Mouse (Mus musculus): ENCODE measurements around the gene Snrpg.

- TF ChIP-seq CTCF (IDR thresholded peaks at IDR 0.05; ENCODE audit: low read depth, low read length) (no peak), EP300 (IDR thresholded peaks at IDR 0.05; ENCODE audit: insufficient read depth, low read depth, low read length) (no peak)
Measured at GRCm38 (mm10) chr6:86382551-86382950, 11.4 kb downstream of the Snrpg start.

Data from ES-Bruce4 (cell line).